Mouse (Mus musculus) stomach, embryonic 14.5 days (tissue): Measurements from ENCODE around the gene Stk11. TPM values are rescaled to one million over a fixed set of nuclear protein-coding genes. Genes with fewer than 3 reads are reported as not detected.
A peak's percentile ranks its signal among the peaks of the same experiment; 100 is the strongest.

Experiments
- ATAC-seq: fragments of 200-750 bp; cut with Nextera tagmentation; 2 replicates; pipeline ENCODE4 v1.8.0; 2017; ENCODE audit warnings: low read depth, moderate TSS enrichment; ENCODE audit not compliant: insufficient number of reproducible peaks, insufficient read depth, low FRiP score
- H3K27ac ChIP-seq: fragments of 300-500 bp; sonication (generic); 2 replicates; pipeline ENCODE4 v1.5.1; 2014; ENCODE audit warnings: mild to moderate bottlenecking, low read length, moderate library complexity, mixed read lengths
- H3K27me3 ChIP-seq: fragments of 300-500 bp; sonication (generic); 2 replicates; pipeline ENCODE4 v1.6.1; 2014; ENCODE audit warnings: low read length, control low read depth, mixed read lengths; ENCODE audit not compliant: control insufficient read depth, insufficient read depth
- H3K36me3 ChIP-seq: fragments of 300-500 bp; sonication (generic); 2 replicates; pipeline ENCODE4 v1.6.1; 2014; ENCODE audit warnings: mild to moderate bottlenecking, control low read depth, low read length, moderate library complexity, mixed read lengths; ENCODE audit not compliant: control insufficient read depth, insufficient read depth
- H3K4me1 ChIP-seq: fragments of 300-500 bp; sonication (generic); 2 replicates; pipeline ENCODE4 v1.6.1; 2014; ENCODE audit warnings: low read length, control low read depth, mixed read lengths; ENCODE audit not compliant: control insufficient read depth, insufficient read depth
- H3K4me2 ChIP-seq: fragments of 300-500 bp; sonication (generic); replicated peaks from 2 replicates; pipeline ENCODE4 v1.6.1; 2014; ENCODE audit warnings: low read depth, low read length, control low read depth
- H3K4me3 ChIP-seq: fragments of 300-500 bp; sonication (generic); 2 replicates; pipeline ENCODE4 v1.5.1; 2014; ENCODE audit warnings: low read depth, low read length, control low read depth
- H3K9ac ChIP-seq: fragments of 300-500 bp; sonication (generic); replicated peaks from 2 replicates; pipeline ENCODE4 v1.6.1; 2014; ENCODE audit warnings: low read depth, mild to moderate bottlenecking, control low read depth, low read length, moderate library complexity, mixed read lengths
- H3K9me3 ChIP-seq: fragments of 300-500 bp; sonication (generic); 2 replicates; pipeline ENCODE4 v1.6.1; 2016; ENCODE audit warnings: low read depth, low read length, control low read depth; ENCODE audit not compliant: control insufficient read depth
- WGBS: fragments of 180-500 bp; shearing (Covaris S2); extraction: QIAGEN DNeasy Blood & Tissue Kit; methylation state at CpG from one replicate; pipeline ENCODE4 v1.1.7; 2014; 5-methylcytosine and 5-hydroxymethylcytosine counted together
- polyA plus RNA-seq: library from polyadenylated mRNA; unstranded; fragments of >200 nt; fragmentation: Nextera tagmentation; extraction: Ambion mirVana; gene quantifications from 2 replicates; pipeline ENCODE4 v1.2.1, GENCODE M21; 2014

Gene Stk11
- polyA plus RNA-seq, 1 experiment from 2014 or later, result 25.2 TPM

- H3K27me3 ChIP-seq, result no peaks in the 10 kb centered on the region
- no peak overlapping the region for H3K27ac ChIP-seq
- no peak overlapping the region for H3K9ac ChIP-seq
- no peak overlapping the region for H3K4me2 ChIP-seq
- no peak for ATAC-seq
- WGBS, result 62% methylated on average over 7 of the region's 7 CpGs
- peaks cover 6% of the 10 kb centered on the region for H3K36me3 ChIP-seq
- no peaks in the 10 kb centered on the region for H3K9me3 ChIP-seq
- peaks cover 12% of the 10 kb centered on the region; the same call in 1 of the 2 replicates for H3K4me1 ChIP-seq
- H3K4me3 ChIP-seq, result no peak overlapping the region
Measured at GRCm38 (mm10) chr10:80177441-80178279, 62.1 kb downstream of the Stk11 start.

- Histone ChIP-seq H3K4me3 (peak within 1 kb of the TSS; percentile 66), H3K27me3 (no peaks in the 10 kb centered on the region), H3K9me3 (no peaks in the 10 kb centered on the region), H3K4me1 (peaks cover 12% of the 10 kb centered on the region; the same call in 1 of the 2 replicates), H3K36me3 (peaks cover 6% of the 10 kb centered on the region), H3K9ac (peak within 1 kb of the TSS; percentile 89), H3K27ac (peak within 1 kb of the TSS; percentile 55), H3K4me2 (peak within 1 kb of the TSS; percentile 79)
- 2% methylated on average over 66 of the region's 106 CpGs for WGBS
- peak; percentile 62; the same call in 1 of the 2 replicates for ATAC-seq
Measured at GRCm38 (mm10) chr10:80179068-80180051, 63.8 kb downstream of the Stk11 start, which contains the start of gene Efna2. Efna2 (plus strand) TSS chr10:80179482.

Other genes starting within 250 kb of the Stk11 start
- 2.9 and 5.6 TPM in 2 replicates for gene Prtn3, start 241.3 kb upstream of the Stk11 start, polyA plus RNA-seq
- 41.3 and 51.7 TPM in 2 replicates for gene Plppr3, start 241.2 kb upstream of the Stk11 start, polyA plus RNA-seq
- gene Elane, start 229.6 kb upstream of the Stk11 start, polyA plus RNA-seq, result 0.88 and 3.3 TPM in 2 replicates
- gene Cfd, start 224.9 kb upstream of the Stk11 start, polyA plus RNA-seq, result not detected in 2 replicates
- gene Med16, start 206.9 kb upstream of the Stk11 start, polyA plus RNA-seq, result 43.4 and 46.4 TPM in 2 replicates
- gene Gm26602, start 204.9 kb upstream of the Stk11 start, polyA plus RNA-seq, result 5.3 TPM in 1 of 2 replicates, not detected in the other
- gene Kiss1r, start 198.8 kb upstream of the Stk11 start, polyA plus RNA-seq, result 0.81 and 1.0 TPM in 2 replicates
- 143 and 151 TPM in 2 replicates for gene R3hdm4, start 194.6 kb upstream of the Stk11 start, polyA plus RNA-seq
- gene Arid3a, start 188.8 kb upstream of the Stk11 start, polyA plus RNA-seq, result 12.7 and 14.0 TPM in 2 replicates
- 97.2 and 107 TPM in 2 replicates for gene Wdr18, start 155.7 kb upstream of the Stk11 start, polyA plus RNA-seq
- gene Grin3b, start 145.1 kb upstream of the Stk11 start, polyA plus RNA-seq, result 0.32 and 0.36 TPM in 2 replicates
- 15.6 and 16.7 TPM in 2 replicates for gene Tmem259, start 131.5 kb upstream of the Stk11 start, polyA plus RNA-seq
- 397 and 424 TPM in 2 replicates for gene Cnn2, start 127.2 kb upstream of the Stk11 start, polyA plus RNA-seq
- gene Abca7, start 119.3 kb upstream of the Stk11 start, polyA plus RNA-seq, result 3.2 and 3.6 TPM in 2 replicates
- 5.1 and 5.7 TPM in 2 replicates for gene Arhgap45, start 99.2 kb upstream of the Stk11 start, polyA plus RNA-seq
- gene Polr2e, start 76.0 kb upstream of the Stk11 start, polyA plus RNA-seq, result 220 TPM in 2 replicates
- 434 and 466 TPM in 2 replicates for gene Gpx4, start 68.6 kb upstream of the Stk11 start, polyA plus RNA-seq
- gene Sbno2, start 10.2 kb upstream of the Stk11 start, polyA plus RNA-seq, result 13.2 and 15.7 TPM in 2 replicates
- gene Atp5d, start 22.8 kb downstream of the Stk11 start, polyA plus RNA-seq, result 481 and 531 TPM in 2 replicates
- 7.5 and 10.1 TPM in 2 replicates for gene Cbarp, start 25.0 kb downstream of the Stk11 start, polyA plus RNA-seq
- gene Midn, start 32.5 kb downstream of the Stk11 start, polyA plus RNA-seq, result 29.3 and 32.1 TPM in 2 replicates
- gene Cirbp, start 50.2 kb downstream of the Stk11 start, polyA plus RNA-seq, result 92.7 and 105 TPM in 2 replicates
- 12.5 and 13.9 TPM in 2 replicates for gene 1600002K03Rik, start 57.1 kb downstream of the Stk11 start, polyA plus RNA-seq
- gene Efna2, start 63.7 kb downstream of the Stk11 start, polyA plus RNA-seq, result 12.2 and 12.5 TPM in 2 replicates
- 59.7 and 65.6 TPM in 2 replicates for gene Mum1, start 110.6 kb downstream of the Stk11 start, polyA plus RNA-seq
- 337 and 355 TPM in 2 replicates for gene Ndufs7, start 133.3 kb downstream of the Stk11 start, polyA plus RNA-seq
- 32.1 and 49.3 TPM in 2 replicates for gene Gamt, start 145.2 kb downstream of the Stk11 start, polyA plus RNA-seq
- 48.6 and 51.3 TPM in 2 replicates for gene Dazap1, start 145.7 kb downstream of the Stk11 start, polyA plus RNA-seq
- 1,120 and 1,227 TPM in 2 replicates for gene Rps15, start 176.7 kb downstream of the Stk11 start, polyA plus RNA-seq
- gene Apc2, start 180.2 kb downstream of the Stk11 start, polyA plus RNA-seq, result 8.1 and 8.7 TPM in 2 replicates
- 39.6 and 43.0 TPM in 2 replicates for gene 2310011J03Rik, start 204.7 kb downstream of the Stk11 start, polyA plus RNA-seq
- 4.5 and 5.6 TPM in 2 replicates for gene Pcsk4, start 213.7 kb downstream of the Stk11 start, polyA plus RNA-seq
- 18.0 and 18.5 TPM in 2 replicates for gene Reep6, start 214.2 kb downstream of the Stk11 start, polyA plus RNA-seq
- 13.6 and 13.8 TPM in 2 replicates for gene Adamtsl5, start 232.6 kb downstream of the Stk11 start, polyA plus RNA-seq
- gene Plk5, start 240.7 kb downstream of the Stk11 start, polyA plus RNA-seq, result 0.30 and 0.62 TPM in 2 replicates